Mouse (Mus musculus): Measurements from ENCODE around the gene Man2c1.

GRCm38 (mm10) chr9:57149021-57149420 is 18.5 kb downstream of the Man2c1 start:
- TF ChIP-seq POLR2A (IDR thresholded peaks at IDR 0.05; ENCODE audit: borderline replicate concordance, control insufficient read depth, low read depth, low read length): no peak
- no peak for TF ChIP-seq CTCF (IDR thresholded peaks at IDR 0.05; ENCODE audit: control insufficient read depth, insufficient read depth, low read length)

All from bone marrow, adult 2 months (tissue).